Mouse (Mus musculus) midbrain, postnatal 0 days (tissue): ENCODE results near the gene Snd1. TPM values are rescaled to one million over a fixed set of nuclear protein-coding genes. Genes with fewer than 3 reads are reported as not detected.

ENCODE experiments used
- ATAC-seq: fragments of 200-750 bp; cut with Nextera tagmentation; 2 replicates; pipeline ENCODE4 v1.8.0; 2017; ENCODE audit warnings: moderate number of reproducible peaks, mild to moderate bottlenecking, moderate TSS enrichment, moderate library complexity; ENCODE audit not compliant: low FRiP score
- DNase-seq: peaks from one replicate; pipeline ENCODE4 v3.0.0-alpha.2; 2015; ENCODE audit warnings: low spot score
- H3K27ac ChIP-seq: fragments of 300-500 bp; sonication (generic); 2 replicates; pipeline ENCODE4 v1.5.1; 2014; ENCODE audit warnings: low read depth, mild to moderate bottlenecking, low read length, mixed read lengths
- H3K27me3 ChIP-seq: fragments of 300-500 bp; sonication (generic); 2 replicates; pipeline ENCODE4 v1.6.1; 2014; ENCODE audit warnings: low read length, control low read depth, mixed read lengths; ENCODE audit not compliant: insufficient read depth
- H3K36me3 ChIP-seq: fragments of 300-500 bp; sonication (generic); 2 replicates; pipeline ENCODE4 v1.6.1; 2014; ENCODE audit warnings: low read length, control low read depth, mixed read lengths; ENCODE audit not compliant: insufficient read depth
- H3K4me1 ChIP-seq: fragments of 300-500 bp; sonication (generic); 2 replicates; pipeline ENCODE4 v1.6.1; 2014; ENCODE audit warnings: mild to moderate bottlenecking, control low read depth, antibody characterized with exemption, low read length, mixed read lengths; ENCODE audit not compliant: insufficient read depth
- H3K4me2 ChIP-seq: fragments of 300-500 bp; sonication (generic); 2 replicates; pipeline ENCODE4 v1.6.1; 2014; ENCODE audit warnings: low read depth, mild to moderate bottlenecking, low read length, mixed read lengths; ENCODE audit not compliant: poor library complexity, severe bottlenecking
- H3K4me3 ChIP-seq: fragments of 300-500 bp; sonication (generic); 2 replicates; pipeline ENCODE4 v1.5.1; 2014; ENCODE audit warnings: low read depth, mild to moderate bottlenecking, low read length, moderate library complexity
- H3K9ac ChIP-seq: fragments of 300-500 bp; sonication (generic); replicated peaks from 2 replicates; pipeline ENCODE4 v1.6.1; 2014; ENCODE audit warnings: mild to moderate bottlenecking, low read length, moderate library complexity, mixed read lengths; ENCODE audit not compliant: poor library complexity, severe bottlenecking
- H3K9me3 ChIP-seq: fragments of 300-500 bp; sonication (generic); 2 replicates; pipeline ENCODE4 v1.6.1; 2016; ENCODE audit warnings: low read length, control low read depth
- CTCF ChIP-seq: IDR thresholded peaks from 2 replicates; pipeline ENCODE4 v1.5.1; 2016; ENCODE audit warnings: antibody characterized with exemption, mild to moderate bottlenecking
- WGBS: fragments of 180-500 bp; shearing (Covaris S2); extraction: QIAGEN DNeasy Blood & Tissue Kit; methylation state at CpG from one replicate; pipeline ENCODE4 v1.1.7; 2014; 5-methylcytosine and 5-hydroxymethylcytosine counted together
- polyA plus RNA-seq: library from polyadenylated mRNA; unstranded; fragments of >200 nt; fragmentation: Nextera tagmentation; extraction: Ambion mirVana; gene quantifications from 2 replicates; pipeline ENCODE4 v1.2.1, GENCODE M21; 2015
- total RNA-seq: library from RNA; depleted of rRNA; stranded (reverse); fragments of >200 nt; gene quantifications from 2 replicates; pipeline ENCODE4 v1.2.3, GENCODE M21; 2014

The Snd1 gene
- total and polyA plus RNA-seq, 2 experiments from 2014 or later = 70.6 to 81.1 TPM

GRCm38 (mm10) chr6:28710035-28710434, 235.1 kb downstream of the Snd1 start:
- no peak for DNase-seq
- no peaks in the 10 kb centered on the region for H3K27me3 ChIP-seq
- H3K4me2 ChIP-seq = no peak overlapping the region
- no peak for TF ChIP-seq CTCF
- WGBS = 32% methylated on average over 2 of the region's 2 CpGs
- no peak overlapping the region for H3K27ac ChIP-seq
- ATAC-seq = no peak
- H3K36me3 ChIP-seq = no peaks in the 10 kb centered on the region
- H3K4me1 ChIP-seq = peaks cover 7% of the 10 kb centered on the region
- no peak overlapping the region for H3K4me3 ChIP-seq
- no peak overlapping the region for H3K9ac ChIP-seq
- H3K9me3 ChIP-seq = no peaks in the 10 kb centered on the region

GRCm38 (mm10) chr6:28717203-28717844, 242.4 kb downstream of the Snd1 start:
- Histone ChIP-seq H3K27ac (no peak overlapping the region), H3K4me2 (no peak overlapping the region), H3K27me3 (no peaks in the 10 kb centered on the region), H3K9ac (no peak overlapping the region), H3K4me1 (0 out of 2 replicates have a peak, but pooled peaks cover 3% of the 10 kb centered on the region), H3K9me3 (no peaks in the 10 kb centered on the region), H3K4me3 (no peak overlapping the region), H3K36me3 (no peaks in the 10 kb centered on the region)
- no peak for TF ChIP-seq CTCF
- no peak for ATAC-seq
- WGBS = 50% methylated on average over 7 of the region's 7 CpGs
- DNase-seq = no peak

GRCm38 (mm10) chr6:28717845-28718237, 242.9 kb downstream of the Snd1 start:
- no peak overlapping the region for H3K27ac ChIP-seq
- H3K36me3 ChIP-seq = no peaks in the 10 kb centered on the region
- DNase-seq = no peak
- 0 out of 2 replicates have a peak, but pooled peaks cover 3% of the 10 kb centered on the region for H3K4me1 ChIP-seq
- no peak overlapping the region for H3K4me2 ChIP-seq
- ATAC-seq = no peak
- no peaks in the 10 kb centered on the region for H3K9me3 ChIP-seq
- no peak overlapping the region for H3K9ac ChIP-seq
- no peak for TF ChIP-seq CTCF
- no peaks in the 10 kb centered on the region for H3K27me3 ChIP-seq
- H3K4me3 ChIP-seq = no peak overlapping the region
- 29% methylated on average over 4 of the region's 4 CpGs for WGBS

GRCm38 (mm10) chr6:28720391-28721171, 245.6 kb downstream of the Snd1 start:
- Histone ChIP-seq H3K4me1 (0 out of 2 replicates have a peak, but pooled peaks cover 3% of the 10 kb centered on the region), H3K9ac (no peak overlapping the region), H3K4me2 (no peak overlapping the region), H3K27me3 (no peaks in the 10 kb centered on the region), H3K9me3 (no peaks in the 10 kb centered on the region), H3K36me3 (no peaks in the 10 kb centered on the region), H3K27ac (no peak overlapping the region), H3K4me3 (no peak overlapping the region)
- TF ChIP-seq CTCF = no peak
- WGBS = 89% methylated on average over 9 of the region's 9 CpGs
- DNase-seq = no peak
- no peak for ATAC-seq

- Histone ChIP-seq H3K4me3 (no peak overlapping the region), H3K36me3 (no peaks in the 10 kb centered on the region)
Observed at GRCm38 (mm10) chr6:28723059-28723458, 248.1 kb downstream of the Snd1 start.

GRCm38 (mm10) chr6:28724776-28725175, 249.8 kb downstream of the Snd1 start:
- WGBS = 70% methylated on average over 5 of the region's 5 CpGs
- 0 out of 2 replicates have a peak overlapping the region, but pooled peaks have one; percentile 26 for H3K27ac ChIP-seq

More at GRCm38 (mm10) chr6:28723059-28723458, 248.1 kb downstream of the Snd1 start:
- Histone ChIP-seq H3K4me1 (no peaks in the 10 kb centered on the region), H3K9ac (no peak overlapping the region), H3K27ac (no peak overlapping the region), H3K9me3 (no peaks in the 10 kb centered on the region), H3K27me3 (no peaks in the 10 kb centered on the region), H3K4me2 (no peak overlapping the region)
- no peak for TF ChIP-seq CTCF
- ATAC-seq = no peak
- no peak for DNase-seq
- 49% methylated on average over 2 of the region's 2 CpGs for WGBS

More at GRCm38 (mm10) chr6:28724776-28725175, 249.8 kb downstream of the Snd1 start:
- no peak overlapping the region for H3K4me3 ChIP-seq
- H3K27me3 ChIP-seq = no peaks in the 10 kb centered on the region
- H3K9me3 ChIP-seq = no peaks in the 10 kb centered on the region
- no peak overlapping the region for H3K4me2 ChIP-seq
- no peak for ATAC-seq
- TF ChIP-seq CTCF = no peak
- H3K4me1 ChIP-seq = no peaks in the 10 kb centered on the region
- H3K36me3 ChIP-seq = no peaks in the 10 kb centered on the region
- H3K9ac ChIP-seq = no peak overlapping the region
- DNase-seq = no peak
